Mouse (Mus musculus) G1E-ER4 (cell line): Measurements from ENCODE around the gene Anks1b. TPM values are rescaled to one million over a fixed set of nuclear protein-coding genes. Genes with fewer than 3 reads are reported as not detected.

Experiments
- GATA1 ChIP-seq: IDR thresholded peaks from one replicate; pipeline ENCODE4 v1.8.0; 2012; ENCODE audit warnings: low read length, inconsistent platforms
- polyA plus RNA-seq: library from polyadenylated mRNA; stranded (reverse); fragments of >175 nt; gene quantifications from 2 replicates; pipeline ENCODE4 v1.2.3, GENCODE M21; 2012

Gene Anks1b
- polyA plus RNA-seq, 1 experiment: not detected

DNA sequence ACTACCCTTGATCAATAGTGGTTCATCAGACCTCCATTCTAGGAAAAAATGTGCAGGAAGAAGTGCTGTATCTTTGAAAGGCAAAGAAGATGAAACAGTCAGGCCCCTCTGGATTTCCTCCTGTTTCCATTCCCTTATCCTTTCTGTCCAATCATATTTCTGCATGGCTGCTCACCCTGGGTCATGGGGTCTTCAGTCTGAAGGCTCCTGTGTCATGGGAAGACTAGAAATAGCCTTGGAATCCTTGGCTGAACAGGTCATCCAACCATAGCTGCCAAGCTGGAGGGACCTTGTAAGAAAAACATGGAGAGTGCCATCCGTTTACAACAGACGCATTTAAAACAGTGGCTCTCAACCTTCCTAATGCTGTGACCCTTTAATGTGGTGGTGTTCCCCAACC, 662.1 kb downstream of the Anks1b start:
- TF ChIP-seq GATA1: no peak

DNA sequence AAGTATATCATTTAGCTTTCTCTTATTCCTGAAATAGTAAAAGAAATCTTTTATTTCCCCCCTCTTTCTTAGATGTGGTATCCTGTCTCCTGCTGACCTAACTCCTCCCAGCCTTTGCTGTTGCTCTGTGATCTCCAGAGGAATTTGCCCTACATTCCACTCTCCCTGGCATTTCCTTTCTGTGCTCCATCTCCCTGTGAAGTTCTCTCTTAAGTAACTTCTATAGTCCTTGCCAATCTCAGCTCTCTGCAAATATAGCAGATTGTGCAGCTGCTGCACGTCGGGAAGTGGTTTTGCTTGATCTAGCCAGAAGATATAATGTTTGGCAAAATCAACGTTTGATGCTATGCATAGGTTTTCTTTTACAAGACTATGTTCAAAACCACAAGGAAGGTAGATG, 673.3 kb downstream of the Anks1b start:
- no peak for TF ChIP-seq GATA1

DNA sequence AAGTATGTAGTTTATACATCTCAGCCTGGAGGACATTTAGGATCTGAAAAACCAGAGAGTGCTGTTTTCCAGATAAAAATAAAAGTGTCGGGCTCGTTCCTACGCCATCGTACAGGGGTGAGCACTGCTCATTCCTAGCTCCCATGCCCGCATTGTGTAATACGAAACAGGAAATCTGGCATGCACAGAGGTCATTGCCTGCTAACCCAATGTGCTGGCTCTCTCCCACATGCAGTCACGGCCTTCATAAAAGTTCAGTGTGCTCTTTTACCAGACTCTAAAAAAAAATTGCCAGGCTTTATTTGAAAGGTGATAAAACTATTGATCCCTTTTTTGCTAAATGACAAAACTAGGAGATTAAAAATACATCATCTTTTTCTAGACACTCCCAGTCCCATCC, 689.6 kb downstream of the Anks1b start:
- no peak for TF ChIP-seq GATA1

DNA sequence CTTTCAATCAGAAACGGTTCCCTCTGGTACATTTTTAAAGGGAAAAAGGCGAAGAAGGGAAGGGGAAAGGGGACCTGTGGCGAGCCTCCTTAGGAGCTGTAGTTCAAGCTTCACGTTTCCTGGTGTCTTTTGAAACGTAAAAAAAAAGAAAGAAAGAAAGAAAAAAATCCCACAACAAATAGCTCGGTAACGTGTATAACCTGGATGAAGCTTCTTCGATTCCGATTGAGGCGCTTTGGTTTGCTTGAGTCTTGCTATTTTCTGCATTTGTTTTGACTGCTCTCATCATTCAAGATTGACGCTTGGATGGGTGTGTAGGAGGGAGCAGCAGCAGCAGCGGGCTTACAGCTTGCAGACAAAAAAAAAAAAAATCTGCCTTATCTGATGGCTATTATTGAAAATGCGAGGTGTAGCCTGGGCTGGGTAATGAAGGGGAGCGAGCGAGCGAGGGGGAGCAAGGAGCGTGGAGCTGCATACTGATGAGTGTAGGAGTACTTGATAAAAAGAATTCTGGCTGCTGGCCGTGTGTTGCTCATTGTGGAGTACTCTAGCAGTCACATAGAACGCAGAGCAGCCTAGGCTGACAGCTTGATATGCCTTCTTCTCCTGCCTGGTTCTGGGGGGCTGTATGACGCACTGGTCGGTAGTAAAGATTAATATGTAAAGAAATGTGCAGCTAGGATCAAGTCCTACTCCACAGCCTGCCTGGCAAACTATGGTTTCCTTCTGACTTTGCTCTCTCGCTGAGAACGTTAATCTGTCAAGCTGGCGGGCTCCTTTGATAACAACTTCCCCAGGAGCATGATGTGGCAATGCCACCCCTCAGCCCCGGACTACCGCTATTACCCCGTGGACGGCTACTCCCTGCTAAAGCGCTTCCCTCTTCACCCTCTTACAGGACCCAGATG, 703.1 kb downstream of the Anks1b start:
- TF ChIP-seq GATA1: no peak

DNA sequence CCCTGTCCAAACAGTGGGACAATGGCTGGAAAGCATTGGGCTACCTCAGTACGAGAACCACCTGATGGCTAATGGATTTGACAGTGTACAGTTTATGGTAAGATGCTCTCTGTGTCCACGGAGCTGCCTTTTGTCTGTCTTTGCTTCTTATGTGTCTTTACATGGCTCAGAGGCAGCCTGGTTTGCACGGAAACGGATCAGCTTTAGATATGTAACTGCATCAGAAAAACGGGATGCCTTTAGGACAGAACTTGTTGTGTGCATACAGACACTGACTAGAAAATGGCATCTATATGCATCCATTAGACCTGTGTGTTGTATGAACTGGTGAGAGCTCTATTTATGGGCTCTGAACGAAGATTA, 703.8 kb downstream of the Anks1b start:
- no peak for TF ChIP-seq GATA1

DNA sequence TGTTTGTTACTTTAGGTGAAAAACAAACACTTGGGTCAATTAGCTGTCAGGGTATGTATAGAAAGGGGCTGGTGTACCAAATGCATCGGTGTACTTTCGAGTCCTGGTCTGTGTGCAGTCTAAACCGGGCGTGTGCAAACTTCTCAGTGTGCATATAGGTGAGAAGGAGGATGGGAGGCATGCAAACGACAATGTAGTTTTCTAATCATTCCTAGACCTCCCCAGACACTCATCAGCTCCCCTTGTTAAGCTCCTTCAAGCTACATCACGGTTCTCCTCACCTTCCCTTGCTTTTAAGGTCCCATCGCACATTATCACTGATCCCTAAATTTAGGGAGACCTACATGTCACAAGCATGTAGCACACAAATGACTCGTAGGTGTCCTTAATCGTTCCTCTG, 704.5 kb downstream of the Anks1b start:
- no peak for TF ChIP-seq GATA1

DNA sequence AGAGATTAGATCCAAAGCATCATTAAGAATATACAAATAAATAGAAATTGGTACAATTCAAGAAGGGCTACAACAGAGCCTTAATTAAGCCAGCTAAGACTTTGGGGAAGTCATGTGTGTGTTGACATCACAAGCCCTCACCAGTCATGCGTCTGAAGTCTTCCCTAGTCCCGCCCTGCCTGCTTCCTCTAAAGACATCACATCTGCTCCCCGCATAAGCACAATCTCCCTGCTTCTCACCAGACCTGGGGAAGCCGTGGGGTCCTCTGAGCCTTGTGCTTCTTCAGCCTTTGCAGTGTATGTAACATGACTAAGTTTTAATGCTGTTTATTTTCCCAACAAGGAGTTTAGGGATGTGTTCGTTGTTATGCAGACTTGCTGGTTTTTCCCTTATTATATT, 706.7 kb downstream of the Anks1b start:
- no peak for TF ChIP-seq GATA1

DNA sequence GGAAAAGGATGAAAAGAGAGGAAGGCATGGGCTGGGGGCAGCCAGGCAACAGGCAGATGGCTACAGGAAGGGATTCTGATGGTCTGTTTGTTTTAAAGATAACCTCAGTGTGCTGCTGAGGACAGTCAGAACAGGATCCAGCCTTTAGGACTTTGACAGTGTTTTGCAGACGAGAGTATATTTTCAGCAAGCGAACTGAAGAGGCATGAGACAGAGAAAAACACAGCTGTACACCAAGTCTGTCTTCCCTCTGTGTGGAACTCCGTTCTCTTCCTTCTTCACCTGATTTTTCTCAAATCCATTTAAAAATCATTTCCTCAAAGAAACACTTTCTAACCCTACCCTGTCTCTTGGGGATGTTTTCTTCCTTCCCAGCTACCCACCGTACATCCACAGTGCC, 710.7 kb downstream of the Anks1b start:
- no peak for TF ChIP-seq GATA1

DNA sequence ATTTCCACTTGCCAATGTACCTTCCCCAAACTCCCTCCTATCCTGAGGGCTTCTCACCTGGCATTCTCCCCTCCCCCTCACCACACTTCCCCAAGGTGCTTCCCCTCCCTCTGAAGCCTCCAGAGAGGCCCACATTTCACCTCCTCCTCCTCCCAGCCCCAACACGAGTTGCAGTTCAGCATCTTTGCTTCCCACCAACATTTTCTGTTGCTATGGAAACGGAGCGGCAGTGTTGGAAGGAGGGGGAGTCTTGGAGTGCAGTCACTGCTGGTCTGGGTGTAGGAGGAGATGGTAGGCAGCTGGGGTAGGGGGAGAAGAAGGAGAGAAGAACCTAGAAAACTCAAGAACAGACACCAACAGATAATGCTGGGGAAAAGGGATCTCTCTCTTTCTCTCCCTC, 722.8 kb downstream of the Anks1b start:
- TF ChIP-seq GATA1: no peak

DNA sequence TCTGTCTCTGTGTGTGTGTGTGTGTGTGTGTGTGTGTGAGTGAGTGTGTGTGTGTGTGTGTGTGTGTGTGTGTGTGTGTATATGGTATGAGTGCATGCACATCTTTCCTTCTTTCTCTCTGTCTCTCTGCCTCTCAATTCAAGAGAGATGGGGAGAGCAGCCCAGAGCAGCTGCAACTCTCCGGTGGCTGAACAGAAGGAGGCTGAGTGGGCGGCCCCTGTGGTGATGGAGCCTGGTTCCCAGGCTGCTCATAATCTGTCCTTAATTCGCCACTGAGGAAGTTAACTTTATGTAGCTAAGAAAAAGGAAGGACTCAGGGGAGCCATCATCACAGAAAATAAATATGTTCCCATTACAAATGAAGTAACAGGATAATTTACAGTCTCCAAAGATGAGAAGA, 723.3 kb downstream of the Anks1b start:
- TF ChIP-seq GATA1: no peak

DNA sequence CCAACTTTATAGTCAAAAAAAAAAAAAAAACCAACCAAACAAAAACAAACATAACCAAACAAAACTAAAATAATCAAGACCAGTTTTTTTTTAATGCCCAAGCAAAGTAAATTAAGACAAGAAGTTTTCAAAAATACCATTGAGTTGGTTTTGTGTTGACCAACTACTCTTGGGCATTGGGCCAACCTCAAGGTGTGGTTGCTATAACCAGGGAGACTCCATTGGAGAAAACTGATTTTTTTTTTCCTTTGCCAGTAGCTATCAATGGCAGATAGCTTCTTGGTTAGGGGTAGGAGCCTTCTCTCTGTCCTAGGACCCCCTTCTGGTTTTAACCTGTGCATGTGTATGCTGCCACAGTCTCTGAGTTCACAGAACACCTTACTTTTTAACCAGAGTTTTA, 725.8 kb downstream of the Anks1b start:
- TF ChIP-seq GATA1: no peak

DNA sequence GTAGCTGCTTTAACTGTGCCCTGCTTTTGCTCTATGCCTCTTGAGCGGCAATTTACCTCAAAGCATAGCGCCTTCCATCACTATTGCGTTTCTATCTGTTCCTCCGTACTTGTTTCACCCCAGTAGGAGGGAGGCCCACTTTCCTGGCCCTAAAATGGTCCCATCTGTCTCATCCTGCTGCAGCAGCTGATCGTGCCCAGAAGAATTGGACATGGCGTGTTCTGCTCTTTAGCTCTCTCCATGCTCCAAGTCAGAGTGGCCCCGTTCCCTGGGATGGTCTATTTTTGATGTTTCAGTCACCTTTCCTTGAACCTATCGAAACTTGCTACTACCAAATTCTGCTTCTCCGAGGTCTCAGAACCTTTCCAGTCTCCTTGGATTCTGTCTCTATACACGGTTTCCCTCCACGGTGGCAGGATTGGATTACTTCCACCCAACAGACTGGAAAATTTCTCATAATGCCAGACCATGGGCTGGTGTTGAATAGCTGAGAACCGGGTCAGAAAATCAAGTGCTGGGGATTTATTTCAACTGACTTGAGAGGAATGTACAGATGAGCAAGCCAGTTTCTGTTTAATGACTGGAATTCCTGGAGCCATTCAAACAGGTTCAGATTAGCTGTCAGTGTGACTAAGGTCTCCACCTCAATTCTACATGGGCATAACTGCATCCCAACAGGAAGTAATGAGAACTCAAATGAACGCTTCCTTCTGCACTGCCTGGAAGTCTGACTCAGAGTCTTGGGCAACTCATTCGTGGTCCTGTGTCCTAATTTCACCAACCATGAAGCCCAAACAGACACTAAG, 726.6 kb downstream of the Anks1b start:
- TF ChIP-seq GATA1: no peak

DNA sequence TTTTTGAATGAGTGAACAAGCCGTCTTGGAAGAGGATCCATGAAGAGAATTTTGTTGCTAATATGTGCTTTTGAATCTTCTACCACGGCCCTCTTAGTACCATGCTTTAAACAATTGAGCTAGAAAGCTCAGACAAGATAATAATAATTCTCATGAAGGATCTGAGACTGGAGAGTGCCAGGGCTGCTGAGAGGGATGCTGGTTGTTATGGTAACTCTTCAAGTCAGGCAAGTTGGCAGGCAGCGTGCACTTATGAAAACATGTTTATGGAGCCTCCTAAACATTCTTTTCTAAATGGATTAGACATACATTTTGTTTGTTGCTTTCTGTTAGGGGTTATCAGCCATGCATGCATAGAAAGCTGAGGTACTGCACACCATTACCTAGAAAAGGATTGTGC, 734.3 kb downstream of the Anks1b start:
- TF ChIP-seq GATA1: no peak

DNA sequence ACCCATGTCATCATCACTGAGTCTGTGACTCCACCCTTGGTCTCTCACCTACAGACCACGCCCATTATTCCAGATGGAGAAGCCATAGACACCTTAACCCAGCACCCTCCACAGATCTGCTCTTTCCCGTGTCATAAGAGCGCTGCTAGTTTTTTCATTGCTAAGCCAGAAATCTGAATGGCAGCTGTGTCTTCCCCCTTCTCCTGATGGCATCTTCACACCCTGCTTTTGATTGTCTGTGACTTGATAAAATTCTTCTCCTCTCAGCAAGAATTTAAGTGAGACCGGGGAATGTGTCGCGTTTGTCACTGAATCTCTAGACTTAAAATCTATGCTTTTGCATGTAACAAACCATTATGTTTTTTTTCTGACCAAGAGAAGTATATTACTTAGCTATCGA, 736.1 kb downstream of the Anks1b start:
- no peak for TF ChIP-seq GATA1

DNA sequence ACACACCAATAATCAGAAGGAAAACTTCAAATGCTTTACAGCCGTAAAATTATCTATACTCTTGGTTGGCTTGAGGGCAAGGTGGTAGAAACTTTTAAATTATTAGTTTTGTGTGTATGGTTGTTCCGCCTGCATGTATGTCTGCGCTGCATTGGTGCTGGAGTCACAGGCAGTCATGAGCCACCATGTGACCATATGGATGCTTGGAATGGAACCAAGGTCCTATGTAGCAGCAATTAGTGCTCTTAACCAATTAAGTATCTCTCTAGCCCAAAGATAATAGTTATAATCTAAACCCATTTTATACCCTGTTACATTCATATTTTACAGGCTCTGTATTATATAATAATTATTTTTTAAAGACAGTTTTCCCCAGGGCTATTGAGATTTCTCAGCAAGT, 739.7 kb downstream of the Anks1b start:
- no peak for TF ChIP-seq GATA1

DNA sequence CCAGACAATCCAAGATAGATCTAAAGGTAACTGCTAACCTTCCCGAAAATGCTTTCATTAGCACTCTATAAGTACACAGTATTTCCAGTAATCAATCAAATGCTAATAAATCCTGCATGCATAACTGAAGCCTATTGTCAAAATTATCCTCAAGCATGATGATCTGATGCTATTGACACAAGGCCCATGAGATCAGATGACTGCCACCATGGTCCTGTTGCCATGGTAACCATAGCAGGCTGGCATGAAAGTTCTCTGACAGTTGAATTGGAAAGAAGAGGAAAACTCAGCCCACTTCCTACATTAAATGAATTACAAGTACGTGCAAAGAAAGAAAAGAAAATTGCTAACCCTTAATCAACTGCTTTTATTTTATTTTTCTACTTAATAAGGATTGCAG, 741.9 kb downstream of the Anks1b start:
- no peak for TF ChIP-seq GATA1

DNA sequence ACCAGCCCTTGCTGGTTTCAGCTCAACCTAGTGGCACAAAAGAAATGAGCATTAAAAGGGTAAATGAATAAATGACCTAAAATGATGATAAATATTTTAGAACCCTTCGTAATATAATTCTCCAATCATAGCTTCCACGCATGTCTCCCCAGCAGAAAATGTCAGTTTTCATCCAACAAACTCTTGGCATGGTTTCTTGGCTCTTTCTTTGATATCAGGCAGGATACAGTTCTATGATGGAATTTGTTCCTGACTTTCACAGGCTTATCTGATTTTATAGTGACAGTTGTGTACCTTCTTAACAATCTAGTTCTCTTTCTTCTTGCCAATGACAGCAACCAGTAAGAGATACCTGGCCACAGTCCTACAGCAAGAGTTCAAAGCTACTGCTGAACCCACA, 743.3 kb downstream of the Anks1b start:
- TF ChIP-seq GATA1: no peak
